Mouse (Mus musculus) adrenal gland, adult 8-10 months (tissue): ENCODE data around the gene Fkbp4. TPM values are rescaled to one million over a fixed set of nuclear protein-coding genes. Genes with fewer than 3 reads are reported as not detected.

Experiments used
- DNase-seq: peaks from one replicate; pipeline ENCODE4 v3.0.0; 2022
- total RNA-seq, 4 experiments: library from RNA; stranded (reverse); gene quantifications; 2 replicates each; pipeline ENCODE4 v1.2.4; 2022

Gene Fkbp4
- 100 to 1,000 TPM; 186 to 394 (median 267) TPM for total RNA-seq

GRCm38 (mm10) chr6:128438317-128438870 lies at the start of gene Fkbp4:
Gene Fkbp4, minus strand, starts transcription at chr6:128438677.
- peak; percentile 91 for DNase-seq

- DNase-seq, result no peak
Observed at GRCm38 (mm10) chr6:128487736-128488135, 49.3 kb upstream of the Fkbp4 start.

- DNase-seq, result peak; percentile 91
Observed at GRCm38 (mm10) chr6:128479463-128480454, 41.3 kb upstream of the Fkbp4 start.

GRCm38 (mm10) chr6:128477495-128477894 lies 39.0 kb upstream of the Fkbp4 start:
- no peak for DNase-seq

GRCm38 (mm10) chr6:128474112-128474511 lies 35.6 kb upstream of the Fkbp4 start:
- no peak for DNase-seq

GRCm38 (mm10) chr6:128469451-128469850 lies 31.0 kb upstream of the Fkbp4 start:
- no peak for DNase-seq

- DNase-seq, result peak; percentile 29
Observed at GRCm38 (mm10) chr6:128467298-128467697, 28.8 kb upstream of the Fkbp4 start.

- DNase-seq, result no peak
Observed at GRCm38 (mm10) chr6:128466563-128466962, 28.1 kb upstream of the Fkbp4 start.

- no peak for DNase-seq
Observed at GRCm38 (mm10) chr6:128466043-128466442, 27.6 kb upstream of the Fkbp4 start.

GRCm38 (mm10) chr6:128464996-128465395 lies 26.5 kb upstream of the Fkbp4 start:
- DNase-seq, result no peak

- DNase-seq, result no peak
Observed at GRCm38 (mm10) chr6:128461606-128462005, 23.1 kb upstream of the Fkbp4 start.

- no peak for DNase-seq
Observed at GRCm38 (mm10) chr6:128460729-128461503, 22.4 kb upstream of the Fkbp4 start.

- no peak for DNase-seq
Observed at GRCm38 (mm10) chr6:128460321-128460720, 21.8 kb upstream of the Fkbp4 start.

- no peak for DNase-seq
Observed at GRCm38 (mm10) chr6:128457186-128457585, 18.7 kb upstream of the Fkbp4 start.

- peak; percentile 74 for DNase-seq
Observed at GRCm38 (mm10) chr6:128455835-128456605, 17.5 kb upstream of the Fkbp4 start.

- DNase-seq, result no peak
Observed at GRCm38 (mm10) chr6:128447063-128447462, 8.6 kb upstream of the Fkbp4 start.

GRCm38 (mm10) chr6:128445761-128446535 lies 7.5 kb upstream of the Fkbp4 start:
- DNase-seq, result no peak

- no peak for DNase-seq
Observed at GRCm38 (mm10) chr6:128440238-128440637, 1.8 kb upstream of the Fkbp4 start.

- DNase-seq, result no peak
Observed at GRCm38 (mm10) chr6:128438871-128439341, 429 bp upstream of the Fkbp4 start.

- peak; percentile 63 for DNase-seq
Observed at GRCm38 (mm10) chr6:128437731-128438316, 653 bp downstream of the Fkbp4 start.

GRCm38 (mm10) chr6:128437288-128437687 lies 1.2 kb downstream of the Fkbp4 start:
- DNase-seq, result no peak
